Mouse (Mus musculus): Measurements from ENCODE around the gene Prr14.
A peak's percentile ranks its signal among the peaks of the same experiment; 100 is the strongest.
"Not testable (repeated sequence)": the region's sequence is repeated elsewhere in the genome, so short reads cannot be mapped to it uniquely, and the experiment has no call there.

Gene Prr14

DNA sequence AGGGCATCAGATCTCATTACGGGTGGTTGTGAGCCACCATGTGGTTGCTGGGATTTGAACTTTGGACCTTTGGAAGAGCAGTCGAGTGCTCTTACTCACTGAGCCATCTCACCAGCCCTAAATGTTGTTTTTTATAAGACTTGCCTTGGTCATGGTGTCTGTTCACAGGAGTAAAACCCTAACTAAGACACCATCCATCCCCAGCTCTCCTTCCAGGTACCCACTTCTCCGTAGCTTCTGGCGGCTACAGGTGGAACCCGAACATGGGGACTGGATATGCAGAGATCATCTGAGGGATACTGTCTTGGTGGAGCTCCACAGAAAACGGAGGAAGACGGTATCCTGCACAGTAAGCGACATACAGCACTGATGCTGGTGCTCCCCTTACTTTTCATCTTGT, at the start of gene Prr14:
Gene Prr14, plus strand, starts transcription at position 301 of the 400 bp plus-strand sequence.
- DNase-seq (ENCODE audit: low read depth, low spot score) = not testable (repeated sequence)

- no peak for DNase-seq (ENCODE audit: low read depth, low spot score)
Observed at GRCm38 (mm10) chr7:127411418-127411817, 48.0 kb upstream of the Prr14 start.

DNA sequence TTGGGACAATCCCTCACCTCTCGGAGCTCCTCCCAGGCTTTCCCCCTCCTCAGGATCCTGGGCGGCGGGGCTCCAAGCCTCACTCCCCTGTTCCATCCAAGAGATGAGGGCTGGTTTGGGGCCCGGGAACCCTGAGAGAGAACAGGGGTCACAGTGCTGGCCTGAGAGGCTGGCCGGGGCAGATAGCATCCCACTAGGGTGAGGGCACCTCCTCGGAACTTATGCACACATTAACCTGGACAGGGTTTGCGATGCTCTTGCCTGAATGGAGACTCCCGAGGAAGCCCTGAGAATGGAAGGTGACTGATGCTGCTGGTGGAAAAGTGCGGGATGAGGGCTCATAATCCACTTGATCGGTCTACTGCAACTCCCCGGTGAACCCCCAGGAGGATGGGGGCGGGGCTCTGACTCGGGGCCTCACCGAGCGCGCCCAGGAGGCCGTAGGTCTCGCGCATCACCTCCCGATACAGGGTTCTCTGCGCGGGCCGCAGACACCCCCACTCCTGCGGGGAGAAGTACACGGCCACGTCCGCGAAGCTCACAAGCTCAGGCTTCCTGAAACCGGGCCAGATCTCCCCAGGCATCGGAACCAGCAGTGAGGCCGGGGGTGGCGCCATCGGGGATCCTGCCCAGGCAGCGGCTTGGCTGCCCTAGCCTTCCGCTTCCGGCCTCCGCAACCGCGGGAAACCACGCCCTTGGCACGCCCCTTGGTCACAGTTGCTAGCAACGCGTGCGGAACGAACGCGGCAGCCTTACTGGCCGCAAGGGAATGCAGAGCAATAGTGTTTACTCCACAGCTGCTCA, 37.8 kb upstream of the Prr14 start, which contains the start of gene Zfp688:
Gene Zfp688, minus strand, starts transcription at position 681 of the 804 bp plus-strand sequence.
- DNase-seq (ENCODE audit: low read depth, low spot score) = peak; percentile 97

DNA sequence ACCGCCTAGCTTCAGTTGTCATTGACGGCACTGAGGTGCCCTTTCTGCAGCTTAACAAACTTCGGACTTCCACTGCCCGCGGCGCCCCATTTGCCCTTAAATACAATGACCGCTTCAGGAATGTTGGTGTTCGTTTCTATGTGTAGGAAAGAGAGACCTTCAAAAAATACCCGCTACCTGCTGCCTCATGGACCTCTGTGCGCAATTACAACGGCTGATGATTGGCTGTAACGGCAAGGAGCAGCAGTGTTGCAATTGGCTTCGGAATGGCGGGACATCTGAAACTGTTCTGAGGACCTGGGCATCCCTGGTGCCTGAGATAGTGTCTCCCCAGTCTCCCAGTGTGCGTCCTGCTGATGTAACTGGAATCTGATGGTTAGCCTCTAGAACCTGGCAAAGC, 37.2 kb upstream of the Prr14 start:
- DNase-seq (ENCODE audit: low read depth, low spot score) = peak; percentile 49

- no peak for DNase-seq (ENCODE audit: low read depth, low spot score)
Observed at GRCm38 (mm10) chr7:127425291-127425690, 34.1 kb upstream of the Prr14 start.

DNA sequence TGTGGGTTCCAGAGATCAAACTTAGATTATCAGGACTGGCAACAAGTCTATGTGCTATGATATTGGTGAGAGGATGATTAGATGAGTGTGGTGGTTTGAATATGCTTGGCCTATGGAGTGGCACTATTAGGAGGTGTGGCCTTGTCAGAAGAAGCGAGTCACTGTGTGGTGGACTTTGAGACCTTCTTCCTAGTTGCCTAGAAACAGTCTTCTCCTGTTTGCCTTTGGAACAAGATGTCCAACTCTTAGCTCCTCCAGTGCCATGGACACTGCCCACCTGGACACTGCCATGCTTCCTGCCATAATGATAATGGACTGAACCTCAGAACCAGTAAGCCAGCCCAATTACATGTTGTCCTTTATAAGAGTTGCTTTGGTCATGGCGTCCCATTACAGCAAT, 33.5 kb upstream of the Prr14 start:
- no peak for DNase-seq (ENCODE audit: low read depth, low spot score)

GRCm38 (mm10) chr7:127426354-127426753, 33.1 kb upstream of the Prr14 start:
- DNase-seq (ENCODE audit: low read depth, low spot score) = no peak

GRCm38 (mm10) chr7:127435206-127435605, 24.2 kb upstream of the Prr14 start:
- no peak for DNase-seq (ENCODE audit: low read depth, low spot score)

DNA sequence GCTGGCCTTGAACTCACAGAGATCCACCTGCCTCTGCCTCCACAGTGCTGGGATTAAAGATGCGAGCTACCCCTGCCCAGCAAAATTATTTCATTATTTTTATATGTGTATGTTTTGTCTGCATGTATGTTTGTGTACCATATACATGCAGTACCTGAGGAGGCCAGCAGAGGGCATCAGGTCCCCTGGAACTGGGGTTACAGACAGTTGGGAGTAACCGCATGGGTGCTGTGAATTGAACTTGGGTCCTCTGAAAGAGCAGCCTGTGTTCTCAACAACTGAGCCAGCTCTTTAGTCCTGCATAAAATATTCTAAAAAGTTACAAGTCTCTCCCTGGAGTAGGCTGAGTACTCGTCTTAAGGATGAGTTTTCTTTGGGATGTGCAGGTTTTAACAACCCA, 21.7 kb upstream of the Prr14 start:
- peak; percentile 63 for DNase-seq (ENCODE audit: low read depth, low spot score)

DNA sequence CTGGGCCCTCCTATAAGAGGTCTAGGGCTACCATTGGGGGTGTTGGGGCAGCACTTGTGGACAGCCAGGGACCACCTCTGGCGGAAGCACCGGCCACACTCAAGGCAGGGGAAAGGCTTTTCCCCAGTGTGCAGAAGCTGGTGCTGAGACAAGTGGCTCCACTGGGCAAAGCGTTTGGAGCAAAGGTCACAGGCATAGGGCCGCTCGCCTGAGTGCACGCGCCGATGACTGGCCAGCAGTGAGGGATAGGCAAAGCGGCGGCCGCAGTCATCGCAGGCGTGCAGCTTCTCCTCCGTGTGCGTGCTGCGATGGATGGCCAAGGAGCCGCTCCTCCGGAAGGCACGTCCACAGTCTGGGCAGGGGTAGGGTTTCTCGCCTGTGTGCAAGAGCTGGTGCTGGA, 15.4 kb upstream of the Prr14 start:
- no peak for DNase-seq (ENCODE audit: low read depth, low spot score)

DNA sequence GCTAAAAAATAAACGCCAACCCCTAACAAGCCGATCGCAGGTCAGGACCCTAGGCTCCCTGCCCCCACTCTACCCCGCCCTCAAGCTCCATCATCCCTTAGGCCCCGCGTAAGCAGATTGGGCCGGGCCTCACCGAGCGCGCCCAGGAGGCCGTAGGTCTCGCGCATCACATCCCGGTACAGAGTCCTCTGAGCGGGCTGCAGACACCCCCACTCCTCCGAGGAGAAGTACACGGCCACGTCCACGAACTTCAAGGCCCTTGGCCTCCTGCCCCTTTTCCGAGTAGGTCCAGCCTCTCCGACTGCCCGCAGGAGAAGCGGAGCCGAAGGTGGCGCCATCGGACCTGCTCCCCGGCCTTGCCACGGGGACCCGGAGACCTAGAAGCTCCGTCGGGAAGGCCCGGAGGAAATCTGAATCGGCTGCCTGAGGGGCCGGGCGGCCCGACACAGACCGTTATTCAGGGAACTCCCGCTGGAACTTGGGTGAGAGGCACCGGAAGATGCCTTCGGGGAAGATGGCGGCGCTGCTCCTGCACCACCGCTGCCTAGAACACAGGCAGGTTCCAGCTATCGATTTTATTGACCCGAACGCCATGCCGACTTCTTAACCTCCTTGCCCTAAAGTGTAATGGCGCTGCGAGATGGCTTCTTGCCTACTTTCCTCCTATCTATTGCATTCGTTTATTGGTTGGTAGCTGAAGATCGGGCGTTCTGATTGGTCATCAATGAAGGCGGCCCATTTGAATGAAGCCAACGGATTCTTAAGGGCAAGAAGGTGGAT, 10.7 kb upstream of the Prr14 start, which contains the start of gene Zfp689:
Gene Zfp689, minus strand, starts transcription at position 638 of the 780 bp plus-strand sequence.
- DNase-seq (ENCODE audit: low read depth, low spot score) = peak; percentile 96

GRCm38 (mm10) chr7:127449966-127450365, 9.4 kb upstream of the Prr14 start:
- DNase-seq (ENCODE audit: low read depth, low spot score) = no peak

- DNase-seq (ENCODE audit: low read depth, low spot score) = no peak
Observed at GRCm38 (mm10) chr7:127453056-127453455, 6.4 kb upstream of the Prr14 start.

DNA sequence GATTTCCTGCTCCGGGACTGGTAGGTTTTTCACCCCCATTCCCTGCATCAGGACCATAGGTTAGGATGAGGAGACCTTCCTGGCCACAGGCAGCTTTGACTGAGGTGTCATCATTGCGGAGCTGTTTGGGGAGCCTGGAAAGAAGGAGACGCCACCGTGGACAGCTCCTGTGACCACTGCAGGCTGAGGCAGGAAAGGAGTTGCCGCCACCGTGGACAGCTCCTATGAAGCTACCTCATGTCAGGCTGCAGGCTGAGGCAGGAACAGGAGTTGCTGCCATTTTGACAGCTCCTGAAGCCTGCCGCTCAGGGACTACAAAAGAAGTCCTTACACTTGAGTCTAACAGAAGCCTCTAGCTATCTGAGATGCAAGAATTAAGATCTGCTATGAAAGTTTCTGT, 4.5 kb upstream of the Prr14 start:
- DNase-seq (ENCODE audit: low read depth, low spot score) = no peak

DNA sequence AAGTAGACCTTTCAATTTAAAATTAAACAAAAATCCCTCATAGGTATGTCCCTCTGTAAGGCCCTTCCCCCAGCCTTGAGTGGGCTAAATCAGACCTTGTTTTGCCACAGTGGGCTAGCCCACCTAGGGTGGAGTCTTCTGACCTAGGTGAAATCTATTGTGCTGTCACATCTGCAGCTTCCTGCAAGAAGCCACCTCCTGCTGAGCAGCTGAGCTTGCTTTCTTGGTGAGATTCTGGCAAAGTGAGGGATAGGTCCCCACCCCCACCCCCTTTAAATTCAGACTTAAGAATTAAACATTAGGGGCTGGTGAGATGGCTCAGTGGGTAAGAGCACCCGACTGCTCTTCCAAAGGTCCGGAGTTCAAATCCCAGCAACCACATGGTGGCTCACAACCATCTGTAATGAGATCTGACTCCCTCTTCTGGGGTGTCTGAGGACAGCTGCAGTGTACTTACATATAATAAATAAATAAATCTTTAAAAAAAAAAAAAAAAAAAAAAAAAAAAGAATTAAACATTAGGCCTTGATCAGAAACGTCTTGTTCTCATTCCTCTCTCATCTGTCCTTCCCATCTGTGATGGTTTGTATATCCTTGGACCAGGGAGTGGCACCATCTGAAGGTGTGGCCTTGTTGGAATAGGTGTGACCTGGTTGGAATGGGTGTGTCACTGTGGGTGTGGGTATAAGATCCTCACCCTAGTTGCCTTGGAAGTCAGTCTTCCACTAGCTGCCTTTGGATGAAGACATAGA, 864 bp upstream of the Prr14 start:
- DNase-seq (ENCODE audit: low read depth, low spot score) = not testable (repeated sequence)

GRCm38 (mm10) chr7:127465191-127465590, 5.8 kb downstream of the Prr14 start:
- DNase-seq (ENCODE audit: low read depth, low spot score) = no peak

- not testable (repeated sequence) for DNase-seq (ENCODE audit: low read depth, low spot score)
Observed at GRCm38 (mm10) chr7:127465670-127466069, 6.3 kb downstream of the Prr14 start.

GRCm38 (mm10) chr7:127466606-127467005, 7.2 kb downstream of the Prr14 start:
- DNase-seq (ENCODE audit: low read depth, low spot score) = no peak

DNA sequence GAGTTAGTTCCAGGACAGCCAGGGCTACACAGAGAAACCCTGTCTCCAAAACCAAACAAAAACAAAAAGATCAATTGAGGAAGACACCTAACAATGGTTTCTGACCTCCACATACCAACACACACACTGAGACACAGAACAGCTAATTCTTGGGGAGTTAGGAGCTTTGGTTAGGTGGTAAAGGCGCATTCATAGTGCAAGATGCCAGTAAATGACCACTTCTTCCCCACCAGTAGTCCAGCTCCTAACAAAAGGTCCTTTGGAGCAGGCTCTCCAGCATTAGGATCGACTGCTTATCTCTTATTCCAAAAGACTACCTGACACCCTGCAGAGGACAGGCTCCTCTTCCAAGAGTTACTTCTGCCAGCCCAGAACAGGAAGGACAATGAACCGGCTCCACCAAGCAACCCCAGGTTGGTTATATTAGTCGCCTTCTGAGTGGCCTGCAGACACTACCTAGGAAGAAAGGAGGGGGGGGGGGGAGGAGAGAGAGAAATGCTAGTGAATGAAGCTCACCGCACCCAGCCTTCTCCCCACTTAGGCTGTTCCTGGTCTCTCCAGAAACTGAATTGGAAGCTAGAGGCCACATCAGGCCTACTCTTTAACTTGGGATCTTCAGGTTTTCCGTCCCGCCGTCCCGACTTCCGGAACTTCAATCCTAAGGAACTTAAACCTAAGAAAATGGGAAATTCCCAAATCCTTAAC, 10.8 kb downstream of the Prr14 start:
- DNase-seq (ENCODE audit: low read depth, low spot score) = peak; percentile 29

- peak; percentile 95 for DNase-seq (ENCODE audit: low read depth, low spot score)
Observed at GRCm38 (mm10) chr7:127470743-127471645, 11.6 kb downstream of the Prr14 start.
